Mouse (Mus musculus): ENCODE data around the gene Dnaaf2.

GRCm38 (mm10) chr12:69156436-69156835 lies 41.8 kb downstream of the Dnaaf2 start:
- TF ChIP-seq EP300 (IDR thresholded peaks at IDR 0.05; ENCODE audit: low read depth) (no peak), CTCF (IDR thresholded peaks at IDR 0.05; ENCODE audit: low read depth) (no peak)
